Comparison of ENCODE assay signal across 8 mouse cellular contexts in the genomic region with DNA sequence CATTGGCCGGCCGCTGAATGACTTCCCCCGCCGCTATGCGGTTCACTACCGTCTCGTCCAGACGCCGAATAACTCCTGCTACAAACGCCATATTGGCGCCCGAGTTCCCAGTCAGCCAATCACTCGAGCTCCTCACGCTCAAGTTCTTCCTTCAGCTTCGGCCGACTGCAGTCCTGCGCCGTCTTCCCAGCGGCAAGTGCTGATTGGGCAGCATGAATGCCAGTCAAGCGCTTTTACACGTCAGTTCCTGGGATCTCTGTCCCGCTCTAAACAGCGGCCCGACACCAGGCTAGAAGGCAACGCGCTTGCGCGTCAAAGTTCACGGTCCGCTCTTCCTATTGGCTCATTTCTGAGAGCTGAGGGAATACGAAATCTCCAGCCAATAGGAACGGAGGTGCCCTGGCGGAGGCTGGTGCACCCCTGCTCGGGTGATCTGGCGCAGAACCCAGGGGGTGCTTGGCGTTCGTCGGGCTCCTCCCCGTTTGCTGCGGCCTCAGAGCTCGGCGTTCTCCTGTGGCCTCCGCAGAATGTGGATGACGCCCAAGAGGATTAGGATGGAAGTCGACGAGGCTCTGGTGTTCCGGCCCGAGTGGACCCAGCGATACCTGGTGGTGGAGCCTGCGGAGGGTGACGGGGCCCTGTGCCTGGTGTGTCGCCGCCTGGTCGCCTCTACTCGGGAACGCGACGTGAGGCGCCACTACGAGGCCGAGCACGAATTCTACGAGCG. TPM values are rescaled to one million over a fixed set of nuclear protein-coding genes. Genes with fewer than 3 reads are reported as not detected.
A peak's percentile ranks its signal among the peaks of the same experiment; 100 is the strongest.
DNase-seq lines count a peak whose midpoint lies in the region; ATAC-seq and TF ChIP-seq lines count a peak whose summit lies in the region.

Gene Mlh1, minus strand, starts transcription at position 358 of the 727 bp plus-strand sequence.
Gene Epm2aip1, plus strand, starts transcription at position 496 of the 727 bp plus-strand sequence.

- in situ Hi-C loops in Patski (cut with MboI; ENCODE audit: low pct_unique_long_range_greater_than_20kb) = no loop called here

- no peaks in the 10 kb centered on the region for H3K27me3 ChIP-seq in Patski
- H3K27me3 ChIP-seq in hindbrain, embryonic 13.5 days = no peaks in the 10 kb centered on the region

- peak within 1 kb of the TSS; percentile 93 for H3K4me3 ChIP-seq in hindbrain, embryonic 13.5 days

- peak within 1 kb of the TSS; percentile 97 for H3K27ac ChIP-seq in hindbrain, embryonic 13.5 days

- POLR2A ChIA-PET in Patski (lab: Charles Lee) = no interaction called here

- TF ChIP-seq CTCF in Patski (IDR thresholded peaks at IDR 0.05) = no peak

- H3K9me3 ChIP-seq in hindbrain, embryonic 13.5 days = no peaks in the 10 kb centered on the region

- peak; percentile 96 for ATAC-seq in Patski
- ATAC-seq in hindbrain, embryonic 13.5 days (ENCODE audit: low FRiP score) = peak; percentile 100

- H3K4me1 ChIP-seq in hindbrain, embryonic 13.5 days (replicated peaks) = peaks cover 51% of the 10 kb centered on the region

- CTCF ChIA-PET in Patski (lab: Charles Lee) = no interaction called here

- peak; percentile 100 for DNase-seq in Patski (ENCODE audit: low read depth, low spot score)
- DNase-seq in cerebellum, postnatal 14 days = peak; percentile 100
- DNase-seq in frontal cortex, postnatal 14 days (ENCODE audit: low spot score in 2 of 2) = peak; percentile 98 to 99
- DNase-seq in layer of hippocampus, postnatal 25 days (ENCODE audit: extremely low spot score in 1 of 2, low spot score in 1 of 2) = peak; percentile 92 to 99
- peak; percentile 100 for DNase-seq in lung, postnatal 25 days (ENCODE audit: low spot score)
- DNase-seq in retina, embryonic 14.5 days (ENCODE audit: low spot score) = peak; percentile 99
- peak; percentile 99 for DNase-seq in thymus, postnatal 4 days

- peak within 1 kb of the TSS; percentile 98 for H3K4me2 ChIP-seq in hindbrain, embryonic 13.5 days

- peaks cover 18% of the 10 kb centered on the region for H3K36me3 ChIP-seq in hindbrain, embryonic 13.5 days

- H3K9ac ChIP-seq in hindbrain, embryonic 13.5 days = peak within 1 kb of the TSS; percentile 96

- under 1% methylated on average over 64 of the region's 64 CpGs for WGBS in hindbrain, embryonic 13.5 days

RNA-seq across cellular contexts. Expression of gene Mlh1, which starts in this region (rescaled TPM):
- 17.1 TPM for polyA plus RNA-seq in Patski (2021)
- 29.9 and 31.3 TPM in 2 replicates for polyA plus RNA-seq in hindbrain, embryonic 13.5 days (2015; fragmentation: Nextera tagmentation; extraction: Ambion mirVana)
- total RNA-seq in layer of hippocampus, postnatal 25 days (2021) = 10 to 100 TPM; 14.5 to 19.6 TPM

RNA-seq across cellular contexts. Expression of gene Epm2aip1, which starts in this region (rescaled TPM):
- 28.7 TPM for polyA plus RNA-seq in Patski (2021)
- polyA plus RNA-seq in hindbrain, embryonic 13.5 days (2015; fragmentation: Nextera tagmentation; extraction: Ambion mirVana) = 46.2 and 47.4 TPM in 2 replicates
- total RNA-seq in layer of hippocampus, postnatal 25 days (2021) = 10 to 100 TPM; 75.0 to 75.5 TPM

Comparison
In these comparisons a context has a peak if more than half of its experiments do, and no peak if none do; other contexts are left out.
1. Peak in every context shown above with its lines: DNase-seq, ATAC-seq, H3K4me3 ChIP-seq and H3K27ac ChIP-seq.